Mouse (Mus musculus) lung, embryonic 16.5 days (tissue): ENCODE results near the gene Bsn. TPM values are rescaled to one million over a fixed set of nuclear protein-coding genes. Genes with fewer than 3 reads are reported as not detected.

Experiments used
- ATAC-seq: fragments of 200-750 bp; cut with Nextera tagmentation; 2 replicates; pipeline ENCODE4 v1.8.0; 2017; ENCODE audit warnings: low read depth, mild to moderate bottlenecking, moderate library complexity
- H3K27ac ChIP-seq: fragments of 300-500 bp; sonication (generic); 2 replicates; pipeline ENCODE4 v1.5.1; 2014; ENCODE audit warnings: mild to moderate bottlenecking, control low read depth, low read length
- H3K27me3 ChIP-seq: fragments of 300-500 bp; sonication (generic); 2 replicates; pipeline ENCODE4 v1.6.1; 2014; ENCODE audit warnings: low read depth, low read length, mixed read lengths; ENCODE audit not compliant: control insufficient read depth, insufficient read depth
- H3K36me3 ChIP-seq: fragments of 300-500 bp; sonication (generic); 2 replicates; pipeline ENCODE4 v1.6.1; 2014; ENCODE audit warnings: low read length; ENCODE audit not compliant: control insufficient read depth, insufficient read depth
- H3K4me1 ChIP-seq: fragments of 300-500 bp; sonication (generic); replicated peaks from 2 replicates; pipeline ENCODE4 v1.6.1; 2014; ENCODE audit warnings: low read length, mixed read lengths; ENCODE audit not compliant: control insufficient read depth, insufficient read depth
- H3K4me2 ChIP-seq: fragments of 300-500 bp; sonication (generic); 2 replicates; pipeline ENCODE4 v1.6.1; 2014; ENCODE audit warnings: low read depth, low read length, control low read depth
- H3K4me3 ChIP-seq: fragments of 300-500 bp; sonication (generic); 2 replicates; pipeline ENCODE4 v1.5.1; 2014; ENCODE audit warnings: mild to moderate bottlenecking, low read length, control low read depth
- H3K9ac ChIP-seq: fragments of 300-500 bp; sonication (generic); 2 replicates; pipeline ENCODE4 v1.6.1; 2014; ENCODE audit warnings: low read length, control low read depth
- H3K9me3 ChIP-seq: fragments of 300-500 bp; sonication (generic); 2 replicates; pipeline ENCODE4 v1.6.1; 2016; ENCODE audit warnings: low read length; ENCODE audit not compliant: control insufficient read depth
- WGBS: fragments of 180-500 bp; shearing (Covaris S2); extraction: QIAGEN DNeasy Blood & Tissue Kit; methylation state at CpG from one replicate; pipeline ENCODE4 v1.1.7; 2014; 5-methylcytosine and 5-hydroxymethylcytosine counted together
- polyA plus RNA-seq: library from polyadenylated mRNA; unstranded; fragments of >200 nt; fragmentation: Nextera tagmentation; extraction: Ambion mirVana; gene quantifications from 2 replicates; pipeline ENCODE4 v1.2.1, GENCODE M21; 2015

Gene Bsn
- polyA plus RNA-seq: 0.26 and 0.30 TPM in 2 replicates

DNA sequence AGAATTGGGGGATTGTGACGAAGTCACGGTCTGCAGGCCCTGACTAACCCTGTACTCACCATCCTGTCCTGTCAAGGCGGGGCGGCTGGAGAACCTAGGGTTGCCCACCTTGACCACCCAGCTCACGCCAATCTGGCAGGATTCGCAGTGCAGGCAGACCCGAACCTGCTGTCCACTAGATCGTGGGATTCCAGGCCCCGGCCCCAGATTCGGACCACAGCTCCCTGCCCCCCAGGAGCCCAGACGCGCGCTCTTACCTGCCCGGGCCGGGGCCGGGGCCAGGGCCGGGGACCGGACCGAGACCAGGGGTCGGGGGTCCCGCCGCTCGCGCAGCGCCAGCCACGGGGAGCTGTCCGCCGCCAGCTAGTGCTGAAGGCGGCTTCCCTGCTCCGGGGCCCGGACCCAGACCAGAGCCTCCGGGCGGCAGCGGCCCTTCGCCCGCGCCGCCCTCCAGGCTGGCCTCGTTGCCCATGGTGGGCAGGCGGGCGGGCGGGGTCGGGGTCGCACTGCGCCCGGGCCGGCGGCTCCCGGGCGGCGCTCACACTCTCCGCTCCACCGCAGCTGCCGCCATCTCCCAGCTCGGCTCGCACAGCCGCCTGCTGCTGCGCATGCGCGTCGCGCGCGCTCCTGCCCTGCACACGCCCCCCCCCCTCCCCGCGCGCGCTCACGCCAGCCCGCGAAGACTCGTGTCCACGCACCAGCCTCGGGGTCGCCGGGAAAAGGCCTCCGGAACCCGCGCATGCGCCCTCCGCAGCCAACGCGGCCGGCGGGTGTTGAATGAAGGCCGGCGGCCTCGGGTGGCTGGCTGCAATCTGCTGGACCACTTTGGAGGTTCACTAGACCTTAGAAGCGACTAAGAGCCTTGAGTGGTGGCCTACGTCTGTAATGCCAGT is at the start of gene Bsn:
Bsn (minus strand) TSS at position 598 of the 893 bp plus-strand sequence.
- Histone ChIP-seq H3K4me1 (peaks cover 6% of the 10 kb centered on the region; the same call in 1 of the 2 replicates), H3K9me3 (no peaks in the 10 kb centered on the region), H3K9ac (peak within 1 kb of the TSS; percentile 25; the same call in 1 of the 2 replicates), H3K36me3 (no peaks in the 10 kb centered on the region), H3K4me3 (peak within 1 kb of the TSS; percentile 58), H3K4me2 (peak within 1 kb of the TSS; percentile 96), H3K27me3 (peaks cover 19% of the 10 kb centered on the region), H3K27ac (no peak within 1 kb of the TSS)
- peak; percentile 75 for ATAC-seq
- WGBS: 2% methylated on average over 64 of the region's 91 CpGs

DNA sequence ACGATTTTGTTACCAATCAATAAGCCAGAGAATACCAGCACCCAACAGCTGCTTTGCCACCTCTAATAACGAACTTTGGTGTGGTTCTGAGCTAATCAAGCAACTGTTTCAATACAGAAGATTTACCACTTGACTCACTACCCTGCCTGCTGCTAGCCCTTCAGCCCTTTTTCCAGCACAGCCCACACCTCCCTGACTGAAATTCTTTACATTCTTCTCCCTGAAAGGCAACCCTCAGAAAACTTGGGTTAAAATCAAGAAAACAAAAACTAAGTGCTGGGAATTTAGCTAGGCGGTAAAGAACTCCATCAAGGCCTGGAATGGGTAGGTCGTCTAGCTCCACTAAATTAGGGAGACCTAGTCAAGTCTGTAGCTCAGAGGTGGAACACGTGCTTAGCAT is 49.8 kb upstream of the Bsn start:
- no peak overlapping the region for H3K4me2 ChIP-seq
- H3K9me3 ChIP-seq: no peaks in the 10 kb centered on the region
- H3K27ac ChIP-seq: peak overlapping the region; percentile 58
- H3K27me3 ChIP-seq: no peaks in the 10 kb centered on the region
- no peak overlapping the region for H3K4me3 ChIP-seq
- peak; percentile 59; the same call in 1 of the 2 replicates for ATAC-seq
- WGBS: 49% methylated on average over 5 of the region's 5 CpGs
- no peaks in the 10 kb centered on the region for H3K36me3 ChIP-seq
- H3K4me1 ChIP-seq: peaks cover 14% of the 10 kb centered on the region
- H3K9ac ChIP-seq: no peak overlapping the region

DNA sequence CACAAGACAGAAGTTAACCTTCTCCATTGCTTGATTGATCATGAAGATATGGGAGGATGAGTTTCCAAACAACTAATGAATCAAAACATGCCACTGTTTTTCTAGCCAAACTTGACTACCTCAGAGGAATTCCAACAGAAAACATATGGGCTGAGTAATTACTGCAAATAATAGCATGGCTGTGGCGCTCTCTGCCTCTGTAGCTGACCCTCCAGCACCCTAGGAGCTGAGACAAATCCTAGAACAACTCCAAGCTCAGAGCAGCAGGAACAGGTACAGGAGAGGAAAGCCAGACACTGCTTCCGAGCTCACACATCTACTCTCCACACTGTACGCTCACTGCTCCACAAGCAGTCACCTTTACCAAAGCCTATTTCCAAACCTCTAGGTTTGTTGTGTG is 48.6 kb upstream of the Bsn start:
- no peaks in the 10 kb centered on the region for H3K9me3 ChIP-seq
- peaks cover 14% of the 10 kb centered on the region for H3K4me1 ChIP-seq
- peak overlapping the region; percentile 58 for H3K27ac ChIP-seq
- no peak overlapping the region for H3K4me2 ChIP-seq
- WGBS: 56% methylated on average over 3 of the region's 3 CpGs
- H3K27me3 ChIP-seq: no peaks in the 10 kb centered on the region
- H3K9ac ChIP-seq: no peak overlapping the region
- no peaks in the 10 kb centered on the region for H3K36me3 ChIP-seq
- no peak overlapping the region for H3K4me3 ChIP-seq
- ATAC-seq: 0 out of 2 replicates have a peak, but pooled peaks have one; percentile 9

DNA sequence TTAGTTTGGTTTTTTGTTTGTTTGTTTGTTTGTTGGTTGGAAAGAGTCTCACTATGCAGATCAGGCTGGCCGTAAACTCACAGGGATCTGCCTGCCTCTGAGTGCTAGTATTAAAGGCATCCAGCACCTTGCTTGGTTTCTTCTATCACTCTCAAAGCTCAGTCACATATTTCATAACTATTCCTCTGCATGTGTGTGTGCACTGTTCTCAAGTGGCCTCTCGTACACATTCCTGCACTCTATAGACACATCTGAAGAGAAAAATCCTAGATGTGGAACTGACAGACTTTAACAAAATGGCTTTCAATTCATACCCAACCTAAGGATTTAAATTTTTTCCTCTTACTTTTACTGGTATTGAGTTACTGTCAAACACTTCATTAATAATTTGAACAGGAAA is 48.2 kb upstream of the Bsn start:
- 48% methylated on average over 2 of the region's 2 CpGs for WGBS
- H3K9me3 ChIP-seq: no peaks in the 10 kb centered on the region
- peak overlapping the region; percentile 58 for H3K27ac ChIP-seq
- H3K4me3 ChIP-seq: no peak overlapping the region
- no peak overlapping the region for H3K4me2 ChIP-seq
- peaks cover 14% of the 10 kb centered on the region for H3K4me1 ChIP-seq
- H3K36me3 ChIP-seq: no peaks in the 10 kb centered on the region
- H3K9ac ChIP-seq: no peak overlapping the region
- ATAC-seq: peak; percentile 88
- no peaks in the 10 kb centered on the region for H3K27me3 ChIP-seq

DNA sequence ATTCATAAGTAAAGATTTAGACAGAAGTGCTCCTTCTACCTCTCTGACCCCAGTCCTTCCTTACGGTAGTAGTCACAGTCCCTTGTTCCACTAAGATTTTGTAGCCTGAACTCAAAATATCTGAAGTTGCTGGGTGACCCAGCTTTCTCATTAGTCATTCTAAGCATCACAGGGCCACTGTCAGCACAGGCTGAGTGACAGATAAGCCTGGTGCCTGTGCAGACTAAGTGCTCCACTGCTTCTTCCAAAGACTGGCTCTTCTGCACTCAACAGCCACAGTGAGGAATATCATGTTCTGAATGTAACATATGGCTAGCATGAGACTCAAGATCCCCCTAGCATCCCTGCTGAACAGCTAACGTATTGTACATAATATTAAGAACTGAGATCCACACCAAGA is 44.5 kb upstream of the Bsn start:
- Histone ChIP-seq H3K4me3 (no peak overlapping the region), H3K27me3 (no peaks in the 10 kb centered on the region), H3K4me1 (peaks cover 7% of the 10 kb centered on the region; the same call in 1 of the 2 replicates), H3K36me3 (no peaks in the 10 kb centered on the region), H3K4me2 (no peak overlapping the region), H3K27ac (no peak overlapping the region), H3K9me3 (no peaks in the 10 kb centered on the region), H3K9ac (no peak overlapping the region)
- no peak for ATAC-seq
- 84% methylated on average over 2 of the region's 2 CpGs for WGBS

DNA sequence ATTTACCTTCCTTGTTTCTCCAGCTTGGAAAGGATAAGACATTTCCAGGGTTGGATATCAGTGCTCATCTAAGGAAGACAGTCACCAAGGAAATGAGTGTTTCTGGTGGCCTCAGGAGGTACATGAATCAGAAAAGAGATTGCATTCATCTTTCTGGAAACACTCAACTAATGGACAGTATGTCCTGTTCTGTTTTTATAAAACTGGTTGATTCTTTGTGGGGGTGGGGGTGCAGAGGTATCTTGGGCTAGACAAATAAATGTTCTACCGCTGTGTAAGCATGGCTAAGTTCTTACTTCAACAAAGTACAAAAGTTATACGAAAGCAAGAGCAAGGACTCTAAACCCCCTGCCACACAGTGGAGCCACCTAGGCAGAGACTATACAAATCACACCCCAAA is 42.7 kb upstream of the Bsn start:
- no peaks in the 10 kb centered on the region for H3K36me3 ChIP-seq
- no peaks in the 10 kb centered on the region; the same call in 1 of the 2 replicates for H3K4me1 ChIP-seq
- H3K9ac ChIP-seq: no peak overlapping the region
- no peak overlapping the region for H3K4me3 ChIP-seq
- no peak overlapping the region for H3K27ac ChIP-seq
- H3K27me3 ChIP-seq: no peaks in the 10 kb centered on the region
- 58% methylated on average over 2 of the region's 2 CpGs for WGBS
- H3K4me2 ChIP-seq: no peak overlapping the region
- no peak for ATAC-seq
- no peaks in the 10 kb centered on the region for H3K9me3 ChIP-seq

DNA sequence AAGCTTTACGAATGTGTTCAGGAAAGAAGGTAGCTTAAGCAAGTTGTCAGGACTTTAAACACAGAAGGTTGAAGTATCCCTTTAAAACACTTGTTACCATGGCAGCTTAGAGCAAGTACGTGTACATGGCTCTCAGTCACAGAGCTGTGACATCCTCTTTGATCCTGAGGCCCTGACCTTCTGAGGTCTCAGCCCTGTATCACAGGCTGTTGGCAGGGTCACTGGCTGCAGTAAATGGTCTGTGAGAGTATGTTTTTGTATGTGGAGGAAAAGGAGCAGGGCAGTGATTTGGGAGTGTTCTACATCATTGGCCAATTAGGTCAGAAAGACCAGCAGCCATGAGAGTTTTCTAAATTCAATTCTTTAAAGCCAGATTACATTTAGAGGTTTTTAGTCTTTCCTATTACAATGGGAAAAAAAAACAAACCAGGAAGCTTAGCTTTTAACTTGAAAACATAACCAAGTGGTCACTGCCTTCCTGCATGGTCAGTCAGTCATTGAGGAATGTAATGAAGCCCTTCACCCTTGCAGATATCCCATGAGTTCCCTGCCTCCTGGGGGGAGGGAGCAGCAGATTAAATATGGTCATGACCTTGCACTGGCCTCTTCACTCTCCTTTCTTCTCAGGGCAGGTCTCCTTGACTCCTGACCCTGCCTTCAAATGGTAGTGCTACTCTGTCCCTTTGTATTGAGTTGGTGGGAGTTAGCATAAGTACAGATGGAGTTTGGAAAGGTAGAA is 37.9 kb upstream of the Bsn start:
- no peaks in the 10 kb centered on the region for H3K4me1 ChIP-seq
- WGBS: 20% methylated on average over 2 of the region's 2 CpGs

DNA sequence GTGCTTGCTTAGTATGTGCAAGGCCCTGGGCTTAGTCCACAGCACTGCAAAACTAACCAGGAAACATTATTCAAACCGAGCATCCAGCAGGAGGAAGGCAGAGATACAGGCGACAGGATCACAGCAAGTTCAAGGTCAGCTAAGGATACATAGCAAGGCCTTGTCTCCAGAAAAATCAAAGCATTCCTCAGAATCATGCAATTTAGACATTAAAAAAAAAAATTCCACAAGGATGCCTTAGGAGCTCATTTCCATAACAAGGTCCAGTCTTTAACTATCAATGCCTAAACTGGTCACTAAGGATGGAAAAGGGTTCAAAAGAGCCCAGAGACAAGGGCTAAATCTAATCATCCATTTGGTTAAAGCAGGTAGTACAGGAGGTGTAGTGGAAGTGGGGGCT is 35.0 kb upstream of the Bsn start:
- no peaks in the 10 kb centered on the region for H3K4me1 ChIP-seq
- no peaks in the 10 kb centered on the region for H3K27me3 ChIP-seq
- H3K27ac ChIP-seq: no peak overlapping the region
- 80% methylated on average over 2 of the region's 2 CpGs for WGBS
- no peaks in the 10 kb centered on the region for H3K9me3 ChIP-seq
- no peaks in the 10 kb centered on the region for H3K36me3 ChIP-seq
- no peak overlapping the region for H3K4me2 ChIP-seq
- H3K4me3 ChIP-seq: no peak overlapping the region
- ATAC-seq: no peak
- no peak overlapping the region for H3K9ac ChIP-seq

More for the DNA sequence above, 37.9 kb upstream of the Bsn start:
- peak overlapping the region; percentile 36; the same call in 1 of the 2 replicates for H3K27ac ChIP-seq
- H3K27me3 ChIP-seq: no peaks in the 10 kb centered on the region
- ATAC-seq: no peak
- no peaks in the 10 kb centered on the region for H3K9me3 ChIP-seq
- no peak overlapping the region for H3K4me2 ChIP-seq
- no peaks in the 10 kb centered on the region for H3K36me3 ChIP-seq
- H3K9ac ChIP-seq: no peak overlapping the region
- no peak overlapping the region for H3K4me3 ChIP-seq

DNA sequence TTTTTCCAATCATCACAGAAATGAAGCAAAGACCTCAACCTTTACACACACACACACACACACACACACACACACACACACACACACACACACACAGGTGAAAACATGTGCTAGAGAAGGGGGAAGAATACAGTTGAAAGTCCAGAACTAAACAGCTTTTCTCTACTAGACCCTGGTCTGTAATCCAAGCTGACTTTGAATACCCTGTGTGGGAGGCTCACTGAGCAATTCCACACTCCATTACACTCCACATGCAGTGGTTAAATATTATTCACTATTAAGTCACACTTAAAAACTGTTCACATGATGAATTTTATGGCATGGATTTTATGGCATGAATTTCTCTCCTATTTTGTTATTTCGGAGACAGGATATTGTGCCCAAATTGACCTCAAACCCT is 33.4 kb upstream of the Bsn start:
- no peaks in the 10 kb centered on the region for H3K4me1 ChIP-seq
- 94% methylated on average over 1 of the region's 1 CpGs for WGBS
- no peak overlapping the region for H3K4me3 ChIP-seq
- ATAC-seq: no peak
- H3K27me3 ChIP-seq: no peaks in the 10 kb centered on the region
- no peaks in the 10 kb centered on the region for H3K9me3 ChIP-seq
- no peak overlapping the region for H3K4me2 ChIP-seq
- H3K9ac ChIP-seq: no peak overlapping the region
- H3K27ac ChIP-seq: no peak overlapping the region
- H3K36me3 ChIP-seq: no peaks in the 10 kb centered on the region
